Mouse (Mus musculus): ENCODE results near the gene Tcte1.
A peak's percentile ranks its signal among the peaks of the same experiment; 100 is the strongest.

The Tcte1 gene

GRCm38 (mm10) chr17:45515806-45516205, 7.4 kb upstream of the Tcte1 start:
- no peak for DNase-seq

GRCm38 (mm10) chr17:45516488-45516887, 6.7 kb upstream of the Tcte1 start:
- DNase-seq: peak; percentile 84

- no peak for DNase-seq
These were observed 6.1 kb upstream of the Tcte1 start for GRCm38 (mm10) chr17:45517135-45517534.

- no peak for DNase-seq
These were observed 5.6 kb upstream of the Tcte1 start for GRCm38 (mm10) chr17:45517549-45518215.

GRCm38 (mm10) chr17:45518766-45519475, 4.3 kb upstream of the Tcte1 start:
- DNase-seq: no peak

- DNase-seq: no peak
These were observed 3.1 kb upstream of the Tcte1 start for GRCm38 (mm10) chr17:45520136-45520535.

- no peak for DNase-seq
These were observed 1.7 kb downstream of the Tcte1 start for GRCm38 (mm10) chr17:45524961-45525360.

GRCm38 (mm10) chr17:45526571-45526970, 3.3 kb downstream of the Tcte1 start:
- DNase-seq: peak; percentile 54

GRCm38 (mm10) chr17:45530346-45530782, 7.1 kb downstream of the Tcte1 start:
- DNase-seq: no peak

GRCm38 (mm10) chr17:45532896-45533295, 9.7 kb downstream of the Tcte1 start:
- DNase-seq: no peak

GRCm38 (mm10) chr17:45536264-45536663, 13.0 kb downstream of the Tcte1 start:
- peak; percentile 28 for DNase-seq

- no peak for DNase-seq
These were observed 15.2 kb downstream of the Tcte1 start for GRCm38 (mm10) chr17:45538394-45538793.

- DNase-seq: no peak
These were observed 16.4 kb downstream of the Tcte1 start for GRCm38 (mm10) chr17:45539664-45540063.

GRCm38 (mm10) chr17:45542129-45542528, 18.9 kb downstream of the Tcte1 start:
- DNase-seq: no peak

- DNase-seq: no peak
These were observed 19.5 kb downstream of the Tcte1 start for GRCm38 (mm10) chr17:45542705-45543104.

- no peak for DNase-seq
These were observed 19.9 kb downstream of the Tcte1 start for GRCm38 (mm10) chr17:45543115-45543514.

- DNase-seq: peak; percentile 73
These were observed 21.0 kb downstream of the Tcte1 start for GRCm38 (mm10) chr17:45544001-45544872.

- DNase-seq: peak; percentile 62
These were observed 21.6 kb downstream of the Tcte1 start for GRCm38 (mm10) chr17:45544873-45545277.

GRCm38 (mm10) chr17:45545278-45545961, 22.2 kb downstream of the Tcte1 start:
- DNase-seq: peak; percentile 51

GRCm38 (mm10) chr17:45546941-45547340, 23.7 kb downstream of the Tcte1 start:
- no peak for DNase-seq

- DNase-seq: no peak
These were observed 24.4 kb downstream of the Tcte1 start for GRCm38 (mm10) chr17:45547461-45548190.

Measured in retina, postnatal 1 day (tissue).